Mouse (Mus musculus): ENCODE data around the gene Dalrd3.

Gene Dalrd3

DNA sequence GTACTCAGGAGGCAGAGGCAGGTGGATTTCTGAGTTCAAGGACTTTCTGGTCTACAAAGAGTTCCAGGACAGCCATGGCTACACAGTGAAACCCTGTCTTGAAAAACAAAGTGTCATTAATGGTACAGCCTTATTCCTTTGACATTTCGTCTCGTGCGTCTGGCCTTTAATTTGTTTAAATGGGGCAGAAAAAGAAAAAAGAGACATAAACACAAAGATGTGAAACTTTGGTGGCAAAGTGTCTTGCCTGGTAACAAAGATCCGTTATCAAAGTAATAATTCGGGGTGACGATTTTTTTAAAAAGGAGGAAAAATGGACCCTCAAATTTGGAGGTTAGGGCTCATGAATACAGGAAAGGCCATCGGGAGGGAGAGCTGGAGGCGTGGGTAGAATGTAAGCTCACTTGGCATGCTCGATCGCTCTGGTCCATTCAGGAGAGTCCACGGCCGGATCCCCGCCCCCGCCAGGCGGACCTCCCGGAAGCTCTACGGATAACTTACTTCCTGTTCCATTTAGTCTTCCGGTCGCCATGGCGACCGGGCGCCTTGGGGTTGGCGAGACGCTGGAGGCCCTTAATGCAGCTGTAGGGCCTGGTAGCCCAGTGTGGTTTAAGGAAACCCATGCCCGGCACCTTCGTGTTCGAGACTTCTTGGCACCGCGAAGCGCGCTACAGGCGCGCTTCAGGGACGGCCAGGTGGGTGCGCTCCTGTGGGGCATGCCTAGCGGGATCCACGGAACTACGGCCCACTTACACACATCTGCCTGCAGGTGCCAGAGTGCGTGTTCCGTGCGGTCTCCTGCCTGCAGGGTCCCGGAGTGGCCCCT lies at the start of gene Dalrd3:
Gene Dalrd3 (plus strand): TSS at position 506 of the 826 bp plus-strand sequence.
- peak; percentile 59 for DNase-seq (ENCODE audit: low spot score)

DNA sequence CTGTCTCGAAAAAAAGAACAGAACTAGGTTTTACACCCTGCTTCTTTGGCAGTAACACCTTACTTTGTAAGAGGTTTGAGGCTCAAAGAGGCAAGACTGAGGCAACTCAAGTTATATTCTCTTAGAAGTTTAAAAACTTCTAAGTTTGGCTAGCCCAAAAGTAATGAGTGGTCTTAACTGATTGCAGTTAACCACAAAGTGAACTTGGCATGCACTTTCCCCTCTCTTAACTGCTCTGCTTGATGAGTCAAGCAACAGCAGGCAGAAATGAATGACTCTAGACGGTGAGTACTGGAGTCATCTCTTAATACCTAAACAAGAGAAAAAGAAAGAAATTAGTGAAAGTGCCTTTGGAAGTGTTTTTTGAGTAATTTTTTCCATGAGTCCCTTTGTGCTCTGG lies 48.1 kb upstream of the Dalrd3 start:
- DNase-seq (ENCODE audit: low spot score), result no peak

DNA sequence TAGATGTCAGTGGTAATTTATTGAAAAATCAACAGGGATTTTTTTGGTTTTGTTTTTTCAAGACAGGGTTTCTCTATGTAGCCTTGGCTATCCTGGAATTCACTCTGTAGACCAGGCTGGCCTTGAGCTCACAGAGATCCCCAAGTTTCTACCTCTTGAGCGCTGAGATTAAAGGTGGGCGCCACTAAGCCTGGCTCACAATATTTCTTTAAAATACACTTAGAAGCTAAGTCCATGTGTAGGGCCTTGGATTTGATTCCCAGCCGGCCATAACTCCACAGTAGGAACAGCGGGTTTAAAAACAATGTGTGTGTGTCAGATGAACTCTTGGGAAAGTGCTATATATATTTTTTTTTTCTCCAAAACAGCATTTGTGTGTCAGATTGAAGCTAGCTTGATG lies 46.3 kb upstream of the Dalrd3 start:
- DNase-seq (ENCODE audit: low spot score), result no peak

DNA sequence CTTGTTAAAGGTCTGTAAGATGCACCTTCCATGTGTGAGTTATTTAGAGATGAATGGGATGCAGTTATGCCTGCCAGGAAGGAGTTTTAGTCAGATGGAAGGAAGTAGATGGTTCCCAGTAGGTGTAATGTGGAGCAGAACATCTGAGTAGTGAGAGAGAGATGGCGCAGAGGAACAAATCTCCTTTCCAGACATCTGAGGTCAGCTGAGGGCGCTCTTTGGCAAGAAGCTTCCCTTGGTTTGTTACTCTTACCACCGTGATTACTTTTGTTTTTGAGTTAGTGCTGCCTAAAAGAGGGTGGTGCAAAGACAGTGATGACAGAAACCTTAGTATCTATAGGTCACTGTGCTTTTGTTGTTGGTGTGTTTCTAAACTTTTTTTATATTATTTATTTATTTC lies 44.3 kb upstream of the Dalrd3 start:
- no peak for DNase-seq (ENCODE audit: low spot score)

DNA sequence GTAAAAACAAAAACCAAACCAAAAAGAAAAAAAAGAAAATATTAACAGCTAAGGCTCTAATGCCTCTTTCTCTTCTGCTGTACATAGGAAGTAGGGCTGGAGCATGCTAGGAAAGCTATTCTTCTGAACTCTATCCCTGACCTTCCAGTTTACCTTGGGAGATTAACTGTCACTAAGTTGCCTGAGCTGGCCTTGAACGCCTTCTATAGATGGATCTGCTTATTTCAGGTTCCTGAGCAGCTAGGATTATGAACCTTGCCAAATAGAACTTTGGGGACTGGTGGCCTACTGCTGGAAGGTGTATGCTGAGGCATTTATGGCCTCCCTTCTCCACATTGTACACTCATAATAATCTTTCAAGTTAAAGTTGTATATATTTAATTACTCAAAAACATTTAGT lies 38.7 kb upstream of the Dalrd3 start:
- no peak for DNase-seq (ENCODE audit: low spot score)

DNA sequence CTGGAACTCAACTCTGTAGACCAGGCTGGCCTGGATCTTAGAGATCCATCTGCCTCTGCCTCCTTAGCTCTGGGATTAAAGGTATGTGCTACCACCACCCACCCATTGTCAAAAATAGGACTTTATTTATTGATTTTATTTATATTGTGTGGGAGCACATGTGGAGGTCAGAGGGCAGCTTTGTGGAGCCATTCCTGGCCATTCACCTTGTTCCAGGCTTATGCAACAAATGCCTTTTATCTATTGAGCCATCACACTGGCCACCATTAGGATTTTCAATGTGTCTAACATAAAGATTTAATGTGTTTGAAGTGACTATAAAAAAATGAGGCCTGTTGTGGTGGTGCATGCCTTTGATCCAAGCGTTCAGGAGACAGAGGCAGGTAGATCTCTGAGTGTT lies 38.2 kb upstream of the Dalrd3 start:
- no peak for DNase-seq (ENCODE audit: low spot score)

DNA sequence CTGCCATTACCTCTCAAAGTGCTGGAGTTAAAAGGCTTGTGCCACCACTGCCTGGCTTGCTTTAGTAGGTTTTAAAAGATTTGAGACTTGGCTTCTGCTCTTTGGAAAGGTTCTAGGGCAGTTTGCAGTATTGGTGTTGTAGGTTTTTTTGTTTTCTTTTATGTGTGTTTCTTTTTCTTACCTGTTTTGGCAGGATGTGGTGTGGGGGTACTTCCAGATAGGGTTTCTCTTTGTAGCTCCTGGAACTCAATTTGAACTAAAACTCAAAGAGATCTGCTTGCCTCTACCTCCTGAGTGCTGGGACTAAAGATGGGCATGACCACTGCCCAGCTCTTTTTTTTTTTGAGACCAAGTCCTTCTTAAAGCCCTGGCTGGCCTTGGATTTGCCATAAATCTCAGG lies 28.8 kb upstream of the Dalrd3 start:
- no peak for DNase-seq (ENCODE audit: low spot score)

DNA sequence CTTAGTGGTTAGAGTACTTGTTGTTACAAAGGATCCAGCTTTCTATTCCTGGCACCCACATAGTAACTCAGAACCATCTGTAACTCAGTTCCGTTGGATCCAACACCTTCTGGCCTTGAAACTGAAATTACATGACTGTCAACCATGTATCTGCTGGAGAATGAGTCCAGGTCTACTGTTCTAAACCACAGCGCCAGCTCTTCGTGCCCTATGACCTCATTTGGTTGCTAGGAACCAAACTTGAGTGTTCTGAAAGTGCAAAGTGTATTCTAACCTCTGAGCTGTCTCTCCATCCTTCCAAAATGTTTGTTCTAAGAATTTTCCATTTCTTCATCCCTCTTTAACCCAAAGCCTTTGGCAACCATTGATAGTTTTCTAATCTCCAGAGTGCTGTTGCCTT lies 23.7 kb upstream of the Dalrd3 start:
- no peak for DNase-seq (ENCODE audit: low spot score)

DNA sequence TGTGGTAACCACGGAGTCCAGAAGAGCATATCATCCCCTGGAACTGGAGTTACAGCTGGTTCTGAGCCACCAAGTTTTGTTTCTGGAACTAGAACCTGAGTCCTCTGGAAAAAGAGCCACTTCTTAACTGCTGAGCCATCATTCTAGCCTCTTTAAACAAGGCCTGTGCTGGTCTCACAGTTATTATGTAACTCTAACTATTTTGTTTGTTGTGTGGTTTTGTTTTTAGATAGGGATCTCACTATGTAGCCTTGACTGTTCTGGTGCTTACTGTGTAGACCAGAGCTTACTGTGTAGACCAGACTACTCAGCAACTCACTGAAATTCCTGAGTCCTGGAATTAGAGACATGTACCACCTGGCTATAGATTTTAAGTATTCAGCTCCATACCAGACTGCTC lies 22.8 kb upstream of the Dalrd3 start:
- DNase-seq (ENCODE audit: low spot score), result no peak

DNA sequence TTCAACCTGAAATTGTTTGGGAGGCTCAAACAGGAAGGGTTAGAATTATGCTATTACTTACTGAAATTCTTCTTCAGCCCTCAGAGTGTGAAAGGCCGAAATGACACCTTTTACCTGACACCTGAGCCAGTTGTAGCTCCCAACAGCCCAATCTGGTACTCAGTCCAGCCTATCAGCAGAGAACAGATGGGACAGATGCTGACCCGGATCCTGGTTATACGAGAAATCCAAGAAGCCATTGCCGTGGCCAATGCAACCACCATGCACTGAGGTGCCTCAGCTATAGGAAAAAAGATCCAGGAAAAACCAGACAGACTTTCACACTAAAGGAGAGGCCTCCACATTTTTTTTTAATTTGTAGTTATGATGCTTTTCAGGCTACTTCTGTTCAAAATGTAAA lies 10.5 kb upstream of the Dalrd3 start:
- no peak for DNase-seq (ENCODE audit: low spot score)

DNA sequence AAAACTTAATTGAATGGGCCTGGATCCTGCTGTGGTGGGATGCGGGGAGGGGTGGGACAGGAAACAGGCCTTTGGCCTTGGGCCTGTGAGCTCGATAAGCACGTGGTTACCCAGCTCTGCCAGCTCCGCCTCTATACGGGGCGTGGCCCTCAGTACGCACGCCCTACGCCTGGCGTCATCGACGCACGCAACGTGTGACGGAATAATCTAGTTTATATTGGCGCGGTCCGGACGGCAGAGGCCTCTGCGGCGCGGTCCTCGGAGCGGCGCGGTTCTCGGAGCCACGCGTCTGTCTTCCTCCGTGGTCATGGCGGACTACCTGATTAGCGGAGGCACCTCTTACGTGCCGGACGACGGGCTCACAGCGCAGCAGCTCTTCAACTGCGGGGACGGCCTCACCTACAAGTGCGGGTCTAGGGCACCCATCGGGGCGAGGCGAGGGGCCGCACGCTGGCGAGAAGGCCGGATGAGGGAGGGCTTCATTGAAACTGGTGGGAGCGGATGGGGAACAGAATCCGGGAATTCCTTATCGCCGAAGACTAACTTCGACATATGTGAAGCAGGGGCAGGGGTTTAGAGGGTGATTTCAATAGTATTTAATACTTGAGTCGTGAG lies 9.4 kb upstream of the Dalrd3 start, which contains the start of gene Impdh2:
Gene Impdh2 (plus strand): TSS at position 60 of the 615 bp plus-strand sequence.
- DNase-seq (ENCODE audit: low spot score), result peak; percentile 78

DNA sequence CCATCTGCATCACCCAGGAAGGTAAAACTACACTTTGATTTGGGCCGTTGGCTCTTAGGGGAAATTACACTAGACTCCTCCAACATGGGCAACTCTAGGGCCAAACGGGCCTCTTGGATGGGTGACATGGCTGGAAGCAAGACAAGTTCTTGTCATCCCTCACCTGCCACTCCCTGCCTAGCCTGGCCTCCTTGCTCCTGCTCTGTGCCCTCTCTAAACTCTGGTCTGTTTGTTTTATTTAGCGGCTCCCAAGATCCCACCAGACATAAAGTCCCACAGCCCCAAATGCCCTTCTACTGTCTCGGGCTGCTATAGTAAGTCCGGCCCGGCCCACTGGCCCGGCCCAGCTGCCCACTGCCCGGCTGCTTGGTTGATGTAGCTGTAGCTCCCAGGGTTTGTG lies 6.0 kb upstream of the Dalrd3 start:
- DNase-seq (ENCODE audit: low spot score), result no peak

DNA sequence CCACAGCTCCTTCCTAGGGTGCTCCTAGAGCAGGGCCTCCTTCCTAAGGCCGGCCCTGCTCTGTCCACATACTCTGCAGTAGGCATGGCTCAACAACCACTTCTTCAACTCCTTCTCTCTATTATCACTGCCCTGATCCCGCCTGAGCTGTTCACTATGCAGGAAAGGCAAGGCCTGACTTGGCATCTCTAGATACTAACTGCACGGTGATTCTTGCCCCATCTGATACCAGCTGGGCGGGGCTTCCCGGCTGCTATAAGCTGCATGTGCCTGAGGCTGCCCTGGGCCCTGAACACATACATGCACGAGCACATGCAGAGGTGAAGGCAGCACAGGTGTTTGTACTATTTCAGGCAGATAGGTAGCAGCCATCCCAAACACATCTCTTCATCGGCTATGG lies 5.6 kb upstream of the Dalrd3 start:
- DNase-seq (ENCODE audit: low spot score), result no peak

DNA sequence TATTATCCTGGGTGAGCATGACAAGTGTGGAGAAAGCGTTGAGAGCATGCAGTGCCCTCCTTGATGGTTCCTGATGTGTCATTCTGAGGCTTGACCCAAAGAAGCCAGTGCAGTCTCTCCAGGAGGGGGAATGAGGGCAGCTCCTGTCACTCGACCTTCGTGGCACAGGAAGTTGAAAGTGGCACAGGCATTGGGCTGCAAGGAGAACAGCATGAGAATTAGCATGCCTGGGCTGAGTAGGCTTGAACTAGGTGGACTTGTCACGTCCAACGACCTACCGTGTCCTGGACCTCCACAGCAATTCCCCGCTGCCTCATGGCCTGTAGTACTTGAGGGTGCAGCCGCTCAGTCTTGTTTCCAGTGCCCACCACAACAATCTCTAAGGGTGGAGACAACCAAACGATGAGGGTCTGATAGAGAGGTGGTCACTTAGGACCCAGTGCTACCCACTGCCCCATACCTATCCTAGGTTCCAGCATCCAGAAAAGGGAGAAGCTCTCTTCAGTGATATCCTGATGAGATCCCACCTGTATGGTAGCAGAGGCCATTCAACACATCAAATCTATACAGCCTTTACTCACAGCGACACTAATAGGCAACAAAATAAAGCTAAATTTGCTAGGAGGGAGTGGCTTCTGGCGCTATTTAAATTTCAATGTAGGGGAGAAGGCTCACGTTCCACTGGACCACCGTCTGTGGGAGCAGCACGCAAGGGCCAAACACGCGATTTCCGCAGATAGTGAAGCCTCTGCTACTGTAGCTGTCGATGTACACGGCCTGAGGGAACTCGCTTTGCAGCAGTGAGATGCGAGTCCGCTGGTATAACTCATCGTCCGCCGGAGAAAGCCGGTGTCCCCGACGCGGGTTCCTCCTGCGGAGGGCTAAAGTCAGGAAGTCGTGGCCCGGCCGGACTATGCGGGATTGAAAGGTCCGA lies 3.5 kb upstream of the Dalrd3 start:
- DNase-seq (ENCODE audit: low spot score), result peak; percentile 45

DNA sequence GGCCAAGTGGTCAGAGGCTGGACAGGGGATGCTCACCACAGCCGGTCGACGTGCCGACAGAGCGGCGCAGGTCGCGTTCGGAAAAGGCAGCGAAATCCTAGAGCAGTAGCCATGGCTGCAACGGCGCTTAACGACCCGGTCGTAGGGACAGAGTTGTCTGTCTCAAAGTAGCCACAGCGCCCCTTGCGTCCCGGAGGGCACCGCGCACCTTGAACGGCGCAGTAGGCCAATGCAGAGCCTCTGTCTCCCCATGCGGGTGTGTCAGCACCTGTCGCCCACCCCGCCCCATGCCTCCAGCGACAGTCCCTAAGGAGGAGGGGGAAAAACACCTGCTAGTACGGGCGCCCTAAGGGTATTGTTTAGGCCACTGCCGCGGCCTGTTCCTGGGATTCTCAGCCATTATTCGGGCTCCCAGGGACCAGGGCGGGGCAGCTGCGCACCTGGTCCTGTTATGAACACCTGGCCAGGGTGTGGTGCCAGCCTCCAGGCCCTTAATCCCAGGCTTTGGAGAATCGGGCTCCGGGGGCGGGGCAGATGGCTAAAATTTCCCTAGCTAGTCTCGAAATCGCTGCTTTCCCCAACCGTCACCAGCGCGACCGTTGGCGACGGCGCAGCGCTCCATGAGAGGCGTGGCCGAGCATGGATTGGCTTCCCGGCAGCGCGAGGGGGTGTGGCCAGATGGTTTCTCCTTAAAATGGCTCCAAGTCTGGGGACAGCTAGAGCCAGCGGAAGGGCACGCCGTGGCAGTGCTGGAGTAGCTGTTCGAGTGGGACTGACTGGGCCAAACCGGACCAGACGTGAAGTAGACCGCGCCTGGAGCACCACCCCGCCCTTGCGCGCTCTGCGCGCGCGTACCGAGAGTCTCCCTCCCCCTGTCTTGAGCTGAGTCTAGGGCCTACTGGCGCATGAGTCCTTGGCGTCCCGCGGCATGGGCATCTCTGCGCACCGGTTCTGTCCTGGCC lies 2.6 kb upstream of the Dalrd3 start, which contains the start of gene Ndufaf3:
Gene Ndufaf3 (minus strand): TSS at position 620 of the 962 bp plus-strand sequence.
- peak; percentile 93 for DNase-seq (ENCODE audit: low spot score)

DNA sequence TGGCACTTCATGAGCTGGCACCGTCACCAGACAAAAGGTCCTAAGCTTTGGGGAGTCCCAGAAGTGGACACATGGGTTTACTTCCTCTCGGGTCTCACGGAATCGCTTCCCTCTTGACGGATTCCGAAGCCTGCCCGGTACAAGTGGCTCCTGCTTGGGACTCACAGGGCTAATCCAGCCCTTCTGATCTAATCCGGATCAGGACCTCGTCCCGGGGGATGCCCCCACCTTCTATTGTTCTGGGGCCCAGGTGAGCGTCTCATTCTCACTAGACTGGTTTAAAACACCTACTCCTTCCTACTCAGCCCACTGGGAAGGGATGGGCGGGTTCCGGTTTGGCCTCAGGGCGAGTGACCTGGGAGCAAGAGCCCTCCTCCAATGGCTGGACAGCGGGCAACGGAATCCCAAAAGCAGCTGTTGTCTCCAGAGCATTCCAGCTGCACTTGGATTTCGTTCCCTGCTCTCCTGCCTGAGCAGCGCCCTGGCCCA lies 1.7 kb upstream of the Dalrd3 start:
- no peak for DNase-seq (ENCODE audit: low spot score)

DNA sequence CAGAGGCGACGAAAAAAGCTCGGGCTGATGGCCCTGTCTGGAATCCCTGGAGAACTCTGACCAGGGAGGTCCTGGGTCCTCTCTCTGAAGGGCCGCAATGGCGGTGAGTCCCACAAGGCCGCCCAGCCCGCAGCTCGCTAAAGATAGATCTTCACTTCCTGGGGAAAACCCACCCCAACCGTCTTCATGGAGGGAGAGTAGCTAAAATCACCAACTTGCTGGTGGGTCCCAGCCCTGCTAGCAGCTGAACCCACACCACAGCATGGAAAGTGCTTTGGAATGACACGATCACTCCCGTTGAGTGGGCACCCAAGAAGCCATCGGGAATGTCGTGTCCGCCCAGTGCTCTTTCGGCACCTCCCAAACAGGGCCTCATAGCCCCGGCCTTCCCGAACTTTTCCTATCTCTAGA lies 1.2 kb upstream of the Dalrd3 start:
- DNase-seq (ENCODE audit: low spot score), result no peak

DNA sequence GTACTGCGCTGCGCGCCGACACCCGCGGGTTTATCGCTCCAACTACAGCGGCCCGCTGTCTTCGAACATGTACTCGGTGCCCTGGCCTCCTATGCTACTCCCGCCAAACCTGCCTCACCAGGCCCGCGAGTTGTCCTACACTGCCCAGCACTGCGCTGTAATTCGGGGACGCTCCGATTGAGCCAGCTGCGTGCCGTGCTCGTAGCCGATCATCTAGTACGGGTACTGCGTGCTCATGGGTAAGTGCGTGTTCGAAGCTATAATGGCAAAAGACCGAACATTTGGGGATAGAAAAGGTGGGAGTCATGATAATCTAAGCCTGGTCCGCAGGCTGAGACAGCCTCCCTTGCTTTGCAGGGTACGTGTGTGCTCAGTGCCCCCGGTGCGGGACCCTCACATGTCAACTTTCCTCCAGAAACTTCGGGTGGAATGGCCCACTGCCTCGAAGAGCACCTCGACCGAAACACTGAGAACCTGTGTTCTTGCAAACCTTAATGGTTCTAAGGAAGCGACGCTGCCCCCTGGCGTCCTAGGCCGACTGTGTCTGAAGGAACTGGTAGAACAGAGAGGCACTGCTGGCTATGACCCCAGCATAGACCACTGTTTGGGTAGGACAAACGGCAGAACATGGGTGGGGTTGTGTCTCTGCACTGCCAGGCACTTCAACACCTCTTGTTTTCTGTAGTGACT lies 666 bp downstream of the Dalrd3 start:
- peak; percentile 56 for DNase-seq (ENCODE audit: low spot score)

DNA sequence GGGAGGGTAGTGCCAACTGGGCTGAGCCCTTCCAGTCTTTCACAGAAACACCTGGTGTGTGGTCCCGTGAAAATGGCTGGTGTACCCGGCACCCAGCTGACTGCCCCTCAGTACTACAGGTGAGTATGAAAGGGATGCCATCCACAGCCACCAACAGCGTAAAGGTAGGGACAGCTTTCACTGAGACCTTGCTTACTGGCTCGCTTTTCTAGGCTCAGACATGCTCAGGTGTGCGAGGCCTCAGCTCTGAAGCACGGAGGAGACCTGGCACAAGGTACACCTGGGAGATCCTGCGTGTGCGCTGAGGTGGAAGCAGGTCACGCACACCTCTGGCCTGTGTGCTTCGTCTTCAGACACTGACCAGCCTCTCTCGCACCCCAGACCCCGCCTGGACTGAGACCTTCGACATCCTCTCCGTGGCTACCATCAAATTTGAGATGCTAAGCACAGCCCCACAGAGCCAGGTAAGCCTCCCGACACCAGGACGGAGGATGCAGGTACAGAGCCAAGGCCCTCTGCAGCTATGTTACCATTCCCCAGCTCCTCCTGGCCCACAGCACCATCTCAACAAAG lies 1.8 kb downstream of the Dalrd3 start:
- DNase-seq (ENCODE audit: low spot score), result no peak

DNA sequence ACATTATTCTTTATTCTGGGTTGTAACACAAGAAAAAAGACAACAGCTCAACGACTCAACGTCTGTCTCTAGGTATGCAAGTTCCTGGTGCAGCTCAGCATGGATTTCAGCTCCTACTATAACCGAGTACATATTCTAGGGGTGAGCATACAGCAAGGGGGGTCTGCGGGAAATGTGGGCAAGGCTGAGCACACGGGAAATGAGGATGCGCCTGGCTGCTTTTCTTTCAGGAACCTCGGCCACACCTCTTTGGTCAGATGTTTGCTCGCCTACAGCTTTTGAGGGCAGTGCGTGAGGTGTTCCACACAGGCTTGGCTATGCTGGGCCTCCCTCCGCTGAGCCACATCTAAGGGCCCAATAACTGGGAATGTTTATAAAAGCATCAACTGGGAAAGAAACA lies 2.6 kb downstream of the Dalrd3 start:
- DNase-seq (ENCODE audit: low spot score), result no peak

All from ovary, postnatal 10 days (tissue).